Mouse (Mus musculus) megakaryocyte, embryonic 14.5 days (primary cell): ENCODE results near the gene Sap30l.

ENCODE experiments used
- FLI1 ChIP-seq: IDR thresholded peaks from 2 replicates; pipeline ENCODE4 v1.6.1; 2012; ENCODE audit warnings: low read length, inconsistent platforms, mixed read lengths
- GATA1 ChIP-seq: IDR thresholded peaks from 3 replicates; pipeline ENCODE4 v1.6.1; 2012; ENCODE audit warnings: mixed read lengths, low read length, inconsistent platforms, borderline replicate concordance

DNA sequence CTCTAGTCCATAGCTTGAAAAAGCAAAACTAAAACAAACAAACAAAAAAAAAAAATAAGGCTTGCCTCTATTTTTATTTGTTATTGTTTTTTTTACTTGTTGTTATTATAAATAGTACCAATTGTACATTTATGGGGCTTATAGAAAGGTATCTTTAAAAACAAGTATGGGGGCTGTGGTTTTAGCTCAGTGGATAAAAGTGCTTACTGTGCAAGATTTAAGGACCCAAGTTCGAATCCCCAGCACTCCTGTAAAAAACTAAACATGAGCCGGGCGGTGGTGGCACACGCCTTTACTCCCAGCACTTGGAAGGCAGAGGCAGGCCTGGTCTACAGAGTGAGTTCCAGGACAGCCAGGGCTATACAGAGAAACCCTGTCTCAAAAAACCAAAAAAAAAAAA lies 40.1 kb upstream of the Sap30l start:
- TF ChIP-seq GATA1 (no peak), FLI1 (no peak)
